Mouse (Mus musculus): Measurements from ENCODE around the gene Pigt. TPM values are rescaled to one million over a fixed set of nuclear protein-coding genes. Genes with fewer than 3 reads are reported as not detected.

Pigt gene
- polyA plus RNA-seq, 1 experiment from 2014 or later = 58.7 TPM

GRCm38 (mm10) chr2:164520782-164521181 lies 23.5 kb downstream of the Pigt start:
- Histone ChIP-seq H3K9me3 (ENCODE audit: control insufficient read depth, low read length) (no peaks in the 10 kb centered on the region), H3K9ac (ENCODE audit: low read depth, low read length) (no peak overlapping the region), H3K4me2 (no peak overlapping the region), H3K4me3 (ENCODE audit: low read depth, low read length) (no peak overlapping the region), H3K27ac (ENCODE audit: low read depth, low read length) (no peak overlapping the region), H3K27me3 (replicated peaks; ENCODE audit: control insufficient read depth, insufficient read depth, low read length) (0 out of 2 replicates have a peak, but pooled peaks cover 2% of the 10 kb centered on the region), H3K4me1 (replicated peaks; ENCODE audit: control insufficient read depth, insufficient read depth, low read length) (peaks cover 3% of the 10 kb centered on the region; the same call in 1 of the 2 replicates), H3K36me3 (ENCODE audit: control insufficient read depth, insufficient read depth, low read length) (no peaks in the 10 kb centered on the region)
- WGBS = 6% methylated on average over 3 of the region's 3 CpGs
- DNase-seq (ENCODE audit: low spot score) (no peak), ATAC-seq (replicated peaks; ENCODE audit: low FRiP score) (0 out of 2 replicates have a peak, but pooled peaks have one; percentile 26)

- no peaks in the 10 kb centered on the region for H3K36me3 ChIP-seq (ENCODE audit: control insufficient read depth, insufficient read depth, low read length)
- no peak for ATAC-seq (replicated peaks; ENCODE audit: low FRiP score)
- no peak for DNase-seq (ENCODE audit: low spot score)
- H3K4me1 ChIP-seq (replicated peaks; ENCODE audit: control insufficient read depth, insufficient read depth, low read length) = peaks cover 3% of the 10 kb centered on the region; the same call in 1 of the 2 replicates
- H3K9ac ChIP-seq (ENCODE audit: low read depth, low read length) = no peak overlapping the region
- H3K4me2 ChIP-seq = 0 out of 2 replicates have a peak overlapping the region, but pooled peaks have one; percentile 9
- H3K4me3 ChIP-seq (ENCODE audit: low read depth, low read length) = no peak overlapping the region
- H3K27me3 ChIP-seq (replicated peaks; ENCODE audit: control insufficient read depth, insufficient read depth, low read length) = 0 out of 2 replicates have a peak, but pooled peaks cover 2% of the 10 kb centered on the region
- no peaks in the 10 kb centered on the region for H3K9me3 ChIP-seq (ENCODE audit: control insufficient read depth, low read length)
- 9% methylated on average over 11 of the region's 11 CpGs for WGBS
- no peak overlapping the region for H3K27ac ChIP-seq (ENCODE audit: low read depth, low read length)
These were observed 24.5 kb downstream of the Pigt start for GRCm38 (mm10) chr2:164521841-164522240.

- H3K4me2 ChIP-seq = no peak overlapping the region
- no peak for DNase-seq (ENCODE audit: low spot score)
These were observed 25.0 kb downstream of the Pigt start for GRCm38 (mm10) chr2:164522280-164522679.

GRCm38 (mm10) chr2:164523301-164523773 lies 26.0 kb downstream of the Pigt start:
- H3K36me3 ChIP-seq (ENCODE audit: control insufficient read depth, insufficient read depth, low read length) = no peaks in the 10 kb centered on the region
- no peak overlapping the region for H3K4me2 ChIP-seq
- H3K4me1 ChIP-seq (replicated peaks; ENCODE audit: control insufficient read depth, insufficient read depth, low read length) = peaks cover 3% of the 10 kb centered on the region; the same call in 1 of the 2 replicates
- no peaks in the 10 kb centered on the region for H3K9me3 ChIP-seq (ENCODE audit: control insufficient read depth, low read length)
- H3K4me3 ChIP-seq (ENCODE audit: low read depth, low read length) = no peak overlapping the region
- 0 out of 2 replicates have a peak, but pooled peaks cover 2% of the 10 kb centered on the region for H3K27me3 ChIP-seq (replicated peaks; ENCODE audit: control insufficient read depth, insufficient read depth, low read length)
- ATAC-seq (replicated peaks; ENCODE audit: low FRiP score) (no peak), DNase-seq (ENCODE audit: low spot score) (no peak)
- H3K27ac ChIP-seq (ENCODE audit: low read depth, low read length) = no peak overlapping the region
- H3K9ac ChIP-seq (ENCODE audit: low read depth, low read length) = no peak overlapping the region
- WGBS = 72% methylated on average over 10 of the region's 10 CpGs

More at GRCm38 (mm10) chr2:164522280-164522679, 25.0 kb downstream of the Pigt start:
- no peaks in the 10 kb centered on the region for H3K9me3 ChIP-seq (ENCODE audit: control insufficient read depth, low read length)
- 0 out of 2 replicates have a peak, but pooled peaks cover 2% of the 10 kb centered on the region for H3K27me3 ChIP-seq (replicated peaks; ENCODE audit: control insufficient read depth, insufficient read depth, low read length)
- 18% methylated on average over 8 of the region's 8 CpGs for WGBS
- no peak overlapping the region for H3K27ac ChIP-seq (ENCODE audit: low read depth, low read length)
- H3K4me1 ChIP-seq (replicated peaks; ENCODE audit: control insufficient read depth, insufficient read depth, low read length) = peaks cover 3% of the 10 kb centered on the region; the same call in 1 of the 2 replicates
- H3K36me3 ChIP-seq (ENCODE audit: control insufficient read depth, insufficient read depth, low read length) = no peaks in the 10 kb centered on the region
- H3K4me3 ChIP-seq (ENCODE audit: low read depth, low read length) = no peak overlapping the region
- no peak overlapping the region for H3K9ac ChIP-seq (ENCODE audit: low read depth, low read length)
- ATAC-seq (replicated peaks; ENCODE audit: low FRiP score) = no peak

- ATAC-seq (replicated peaks; ENCODE audit: low FRiP score) = no peak
- DNase-seq (ENCODE audit: low spot score) = no peak
- Histone ChIP-seq H3K4me1 (replicated peaks; ENCODE audit: control insufficient read depth, insufficient read depth, low read length) (no peaks in the 10 kb centered on the region), H3K27ac (ENCODE audit: low read depth, low read length) (no peak overlapping the region), H3K36me3 (ENCODE audit: control insufficient read depth, insufficient read depth, low read length) (no peaks in the 10 kb centered on the region), H3K4me3 (ENCODE audit: low read depth, low read length) (no peak overlapping the region), H3K9me3 (ENCODE audit: control insufficient read depth, low read length) (no peaks in the 10 kb centered on the region), H3K9ac (ENCODE audit: low read depth, low read length) (no peak overlapping the region), H3K27me3 (replicated peaks; ENCODE audit: control insufficient read depth, insufficient read depth, low read length) (no peaks in the 10 kb centered on the region), H3K4me2 (no peak overlapping the region)
- 56% methylated on average over 5 of the region's 5 CpGs for WGBS
These were observed 31.2 kb downstream of the Pigt start for GRCm38 (mm10) chr2:164528557-164528956.

- H3K36me3 ChIP-seq (ENCODE audit: control insufficient read depth, insufficient read depth, low read length) = no peaks in the 10 kb centered on the region
- H3K27ac ChIP-seq (ENCODE audit: low read depth, low read length) = no peak overlapping the region
- DNase-seq (ENCODE audit: low spot score) (no peak), ATAC-seq (replicated peaks; ENCODE audit: low FRiP score) (no peak)
- no peaks in the 10 kb centered on the region for H3K27me3 ChIP-seq (replicated peaks; ENCODE audit: control insufficient read depth, insufficient read depth, low read length)
- no peak overlapping the region for H3K9ac ChIP-seq (ENCODE audit: low read depth, low read length)
- H3K4me3 ChIP-seq (ENCODE audit: low read depth, low read length) = no peak overlapping the region
- H3K9me3 ChIP-seq (ENCODE audit: control insufficient read depth, low read length) = no peaks in the 10 kb centered on the region
- H3K4me1 ChIP-seq (replicated peaks; ENCODE audit: control insufficient read depth, insufficient read depth, low read length) = no peaks in the 10 kb centered on the region
- no peak overlapping the region for H3K4me2 ChIP-seq
- 6% methylated on average over 3 of the region's 3 CpGs for WGBS
These were observed 33.8 kb downstream of the Pigt start for GRCm38 (mm10) chr2:164531169-164531568.

- 70% methylated on average over 10 of the region's 10 CpGs for WGBS
- H3K27me3 ChIP-seq (replicated peaks; ENCODE audit: control insufficient read depth, insufficient read depth, low read length) = no peaks in the 10 kb centered on the region
- ATAC-seq (replicated peaks; ENCODE audit: low FRiP score) = no peak
- no peaks in the 10 kb centered on the region for H3K36me3 ChIP-seq (ENCODE audit: control insufficient read depth, insufficient read depth, low read length)
- DNase-seq (ENCODE audit: low spot score) = no peak
- H3K9me3 ChIP-seq (ENCODE audit: control insufficient read depth, low read length) = no peaks in the 10 kb centered on the region
- H3K4me1 ChIP-seq (replicated peaks; ENCODE audit: control insufficient read depth, insufficient read depth, low read length) = no peaks in the 10 kb centered on the region
- no peak overlapping the region for H3K9ac ChIP-seq (ENCODE audit: low read depth, low read length)
- H3K4me3 ChIP-seq (ENCODE audit: low read depth, low read length) = no peak overlapping the region
- no peak overlapping the region for H3K27ac ChIP-seq (ENCODE audit: low read depth, low read length)
- no peak overlapping the region for H3K4me2 ChIP-seq
These were observed 37.0 kb downstream of the Pigt start for GRCm38 (mm10) chr2:164534315-164534714.

- DNase-seq (ENCODE audit: low spot score) = no peak
These were observed 39.7 kb downstream of the Pigt start for GRCm38 (mm10) chr2:164537003-164537402.

More at GRCm38 (mm10) chr2:164537003-164537402, 39.7 kb downstream of the Pigt start:
- Histone ChIP-seq H3K4me3 (ENCODE audit: low read depth, low read length) (no peak overlapping the region), H3K4me1 (replicated peaks; ENCODE audit: control insufficient read depth, insufficient read depth, low read length) (no peaks in the 10 kb centered on the region), H3K36me3 (ENCODE audit: control insufficient read depth, insufficient read depth, low read length) (no peaks in the 10 kb centered on the region), H3K9me3 (ENCODE audit: control insufficient read depth, low read length) (no peaks in the 10 kb centered on the region), H3K27me3 (replicated peaks; ENCODE audit: control insufficient read depth, insufficient read depth, low read length) (no peaks in the 10 kb centered on the region), H3K9ac (ENCODE audit: low read depth, low read length) (no peak overlapping the region), H3K4me2 (no peak overlapping the region), H3K27ac (ENCODE audit: low read depth, low read length) (no peak overlapping the region)
- 71% methylated on average over 4 of the region's 4 CpGs for WGBS
- no peak for ATAC-seq (replicated peaks; ENCODE audit: low FRiP score)
